Mouse (Mus musculus) urinary bladder, postnatal 10 days (tissue): ENCODE data around the gene Tspan3.

Experiments
- DNase-seq: peaks from one replicate; pipeline ENCODE4 v3.0.0; 2022; ENCODE audit warnings: low spot score

Tspan3 gene

GRCm38 (mm10) chr9:56158077-56158476 lies 7.2 kb downstream of the Tspan3 start:
- no peak for DNase-seq

DNA sequence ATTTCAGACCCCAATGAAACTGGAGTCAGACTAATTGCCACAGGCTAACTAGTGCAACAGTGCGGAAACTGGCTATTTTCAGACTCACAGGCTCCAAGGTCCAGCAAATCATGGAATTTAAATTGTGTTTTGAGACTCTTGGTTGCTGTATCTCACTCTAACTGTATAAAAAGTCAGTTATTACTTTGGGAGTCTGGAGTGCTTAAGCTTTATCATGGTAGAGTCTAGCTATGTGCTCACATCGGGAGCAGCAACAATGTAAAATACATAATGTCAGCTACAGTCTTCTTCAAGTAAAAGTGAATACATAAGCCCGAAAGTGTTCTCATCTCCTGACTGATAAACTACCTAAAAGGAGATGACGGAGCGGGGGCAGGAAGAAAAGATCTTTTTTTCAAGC lies 10.7 kb downstream of the Tspan3 start:
- DNase-seq, result no peak

DNA sequence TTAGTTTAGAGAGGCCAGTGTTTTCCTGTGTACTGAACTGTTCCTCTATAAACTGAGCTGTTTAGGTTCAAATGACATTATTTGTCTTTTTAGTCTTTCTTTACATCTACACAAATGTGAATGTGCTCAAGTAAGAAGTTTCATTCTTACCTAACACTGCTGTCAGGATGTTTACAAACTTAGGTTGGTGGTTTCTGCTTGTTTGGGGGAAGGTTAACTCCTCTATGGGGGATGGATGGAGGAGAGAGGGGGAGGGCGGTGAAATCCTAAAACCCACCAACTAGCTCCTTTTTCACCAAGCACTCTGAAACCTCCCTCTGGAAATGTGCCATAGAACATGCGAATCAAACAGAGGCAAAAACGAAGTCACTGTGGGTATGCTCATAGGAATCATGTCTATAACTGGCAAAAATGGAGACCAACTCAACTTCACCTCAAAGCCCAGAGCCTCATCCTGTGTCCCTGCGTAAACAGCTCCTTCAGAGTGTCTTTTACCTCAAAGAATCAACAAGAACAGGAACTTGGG lies 12.7 kb downstream of the Tspan3 start:
- DNase-seq, result no peak

- DNase-seq, result no peak
Measured at GRCm38 (mm10) chr9:56151745-56152481, 13.4 kb downstream of the Tspan3 start.

DNA sequence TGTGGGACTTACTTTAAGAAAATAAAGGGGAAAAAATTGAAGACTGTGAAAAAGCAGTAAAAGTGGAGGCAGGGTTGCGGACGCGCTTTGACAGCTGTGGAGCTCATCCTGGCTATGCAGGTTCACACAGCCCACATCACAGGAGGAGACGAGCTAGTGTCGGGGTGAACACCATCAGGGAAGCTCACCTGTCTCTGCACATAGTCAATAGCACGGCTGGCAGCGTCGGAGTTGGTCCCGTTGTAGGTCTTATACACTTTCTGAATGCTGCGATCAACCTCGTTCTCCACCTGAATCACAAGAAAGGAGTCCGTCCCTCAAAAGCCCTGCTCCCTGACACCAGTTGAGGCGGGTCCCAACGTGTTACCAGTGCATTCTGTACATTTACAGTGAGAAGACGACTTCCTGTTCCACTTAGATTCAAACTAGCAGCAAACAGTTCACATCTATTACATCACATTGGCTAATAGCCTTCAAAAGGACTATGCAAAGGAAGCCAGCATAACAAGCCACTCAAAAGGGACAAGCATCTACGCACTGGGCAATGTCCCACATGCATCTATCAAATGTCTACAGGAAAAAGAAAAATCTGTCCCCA lies 18.9 kb downstream of the Tspan3 start:
- no peak for DNase-seq

DNA sequence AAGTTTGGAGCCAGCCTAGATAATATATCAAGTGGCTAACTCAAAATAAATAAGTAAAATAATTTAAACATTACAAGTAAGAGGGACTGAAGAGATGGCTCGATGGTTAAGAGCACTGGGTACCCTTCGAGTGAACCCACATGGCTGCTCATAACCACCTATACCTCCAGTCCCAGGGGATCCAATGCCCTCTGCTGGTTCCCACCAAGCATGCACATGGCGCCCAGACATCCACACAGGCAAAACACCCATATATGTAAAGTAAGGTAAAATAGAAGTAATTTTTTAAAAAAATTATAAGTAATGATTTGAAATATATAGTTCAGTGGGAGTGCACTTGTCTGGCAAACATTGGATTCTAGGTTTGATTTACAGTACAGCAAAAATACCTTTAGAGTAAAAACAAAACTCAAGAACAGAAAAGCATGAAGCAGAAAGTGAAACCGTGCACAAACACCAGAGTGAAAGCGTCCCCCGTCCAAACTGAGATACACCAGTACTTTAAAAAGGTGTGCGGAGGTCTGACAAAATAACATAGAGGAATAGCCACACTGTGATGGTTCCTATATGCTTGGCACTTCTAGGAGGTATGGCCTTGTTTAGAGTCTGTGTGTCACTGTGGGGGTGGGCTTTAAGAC lies 20.8 kb downstream of the Tspan3 start:
- no peak for DNase-seq

DNA sequence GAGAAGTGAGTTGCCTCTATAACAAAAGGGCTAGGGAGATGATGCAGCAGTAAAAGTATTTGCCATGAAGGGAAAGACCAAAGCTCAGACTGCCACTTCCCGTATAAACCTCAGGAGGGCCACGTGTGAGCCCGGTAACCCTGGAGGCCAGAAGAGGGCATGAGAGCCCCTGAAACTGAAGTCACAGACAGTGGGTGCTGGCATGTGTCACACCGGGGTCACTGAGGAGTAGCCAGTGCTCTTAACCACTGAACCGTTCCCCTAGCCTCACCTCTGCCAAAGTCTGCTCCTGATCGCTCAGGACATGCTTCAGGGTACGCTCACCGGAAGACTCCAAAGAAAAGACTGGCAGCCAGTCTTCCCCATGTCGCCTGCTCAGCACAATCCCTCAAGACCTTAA lies 23.5 kb downstream of the Tspan3 start:
- no peak for DNase-seq

- no peak for DNase-seq
Measured at GRCm38 (mm10) chr9:56135590-56136197, 29.6 kb downstream of the Tspan3 start.

DNA sequence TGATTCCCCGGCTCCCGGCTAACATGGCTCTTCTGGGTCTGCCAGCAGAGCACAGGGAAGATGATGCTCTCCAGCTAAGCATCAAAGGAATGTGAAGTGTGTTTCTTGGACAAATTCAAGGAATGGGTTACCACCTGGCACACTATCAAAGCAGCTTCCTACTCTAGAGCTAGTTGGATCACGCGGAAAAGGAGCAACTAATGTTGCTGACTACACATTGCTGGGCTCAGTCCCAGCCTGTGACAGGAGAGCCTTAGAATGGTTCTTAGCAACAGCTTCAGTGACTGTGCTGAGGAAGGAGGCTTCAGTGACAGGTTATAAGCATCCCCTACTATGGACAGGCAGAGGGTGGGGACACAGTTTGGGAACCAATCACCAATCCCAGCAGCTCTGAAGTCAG lies 30.7 kb downstream of the Tspan3 start:
- DNase-seq, result no peak

DNA sequence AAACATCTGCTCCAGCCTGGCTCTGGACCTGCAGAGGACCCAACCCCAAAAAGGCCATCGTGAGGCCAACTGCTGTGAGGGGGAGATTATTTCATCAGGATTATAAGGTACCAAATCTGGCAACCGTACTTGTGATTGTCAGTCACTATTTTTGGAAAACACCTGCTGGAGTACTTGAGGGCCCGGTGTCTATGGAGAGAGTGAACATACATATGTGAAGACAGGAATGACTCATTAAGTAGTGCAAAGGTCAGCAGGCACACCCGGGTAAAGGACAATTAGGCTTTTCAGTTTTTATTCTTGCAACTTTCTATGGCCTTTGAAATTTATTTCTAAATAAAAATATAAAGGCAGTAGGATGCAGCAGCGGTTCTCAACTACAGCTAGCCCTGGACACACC lies 31.3 kb downstream of the Tspan3 start:
- DNase-seq, result no peak

DNA sequence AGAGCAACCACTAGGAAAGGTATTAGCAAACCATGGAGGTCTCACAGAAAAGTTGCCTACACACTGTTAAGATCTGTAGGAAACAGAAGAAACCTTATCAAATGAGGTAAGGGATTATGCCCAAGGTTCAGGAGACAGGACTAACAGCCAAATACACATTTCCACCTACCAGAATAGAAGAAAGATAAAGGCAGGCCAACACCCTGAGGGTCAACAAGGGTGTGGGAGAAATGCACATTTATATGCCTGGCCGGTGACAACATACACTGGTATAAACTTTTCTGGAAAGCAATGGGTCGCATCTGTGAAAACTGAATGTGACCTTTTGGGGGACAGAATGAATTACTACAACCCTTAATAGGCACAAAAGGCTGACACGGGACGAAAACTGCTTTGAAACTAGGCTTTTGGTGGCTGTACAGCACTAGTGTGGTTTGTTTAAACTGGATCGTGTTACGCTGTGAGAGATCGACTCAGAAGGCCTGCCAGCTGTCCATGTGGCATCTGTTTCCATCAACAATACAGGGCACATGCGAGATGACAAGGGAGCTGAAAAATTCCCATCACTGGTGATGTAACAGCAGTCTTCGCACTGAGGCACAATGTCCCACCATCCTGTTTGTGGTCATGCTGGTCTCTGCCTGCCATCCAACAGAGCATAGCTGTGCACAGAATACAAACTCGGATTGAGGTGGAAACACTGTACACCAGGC lies 33.3 kb downstream of the Tspan3 start:
- DNase-seq, result no peak

- no peak for DNase-seq
Measured at GRCm38 (mm10) chr9:56130536-56130935, 34.7 kb downstream of the Tspan3 start.

DNA sequence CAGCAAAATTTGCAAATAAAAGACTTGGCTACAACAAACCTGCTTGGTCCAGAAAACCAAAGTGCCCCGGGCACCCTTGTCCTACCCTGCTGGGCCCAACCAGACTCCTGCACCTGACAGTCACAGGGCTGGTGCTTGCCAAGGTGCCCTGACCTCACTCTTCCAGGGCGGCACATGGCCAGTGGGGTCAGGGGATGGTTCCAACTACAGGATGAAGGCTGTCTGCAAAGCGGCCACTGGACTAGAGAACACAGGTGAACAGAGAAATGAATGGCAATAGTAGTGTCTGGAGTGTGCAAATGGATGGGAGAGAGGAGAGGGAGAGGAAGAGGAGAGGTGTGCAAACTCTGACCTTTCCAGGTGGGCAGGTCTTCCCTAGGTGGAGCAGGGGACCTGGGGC lies 35.3 kb downstream of the Tspan3 start:
- DNase-seq, result no peak

DNA sequence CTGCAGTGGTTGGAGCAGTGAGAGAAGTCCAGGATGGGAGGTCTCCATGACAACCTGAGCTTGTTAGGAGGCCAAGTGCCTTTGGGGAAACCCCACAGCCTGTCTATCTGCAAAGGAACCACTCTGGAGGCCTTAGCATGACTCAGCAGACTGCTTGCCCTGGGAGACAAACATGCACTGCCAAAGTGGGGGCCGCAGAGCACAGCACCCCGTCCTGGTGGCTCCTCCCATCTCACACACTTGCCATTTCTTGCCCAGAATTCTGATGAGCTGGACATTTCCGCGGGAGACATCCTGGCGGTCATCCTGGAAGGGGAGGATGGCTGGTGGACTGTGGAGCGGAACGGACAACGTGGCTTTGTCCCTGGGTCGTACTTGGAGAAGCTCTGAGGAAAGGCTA lies 36.9 kb downstream of the Tspan3 start:
- no peak for DNase-seq

- no peak for DNase-seq
Measured at GRCm38 (mm10) chr9:56126453-56127173, 38.7 kb downstream of the Tspan3 start.

- DNase-seq, result no peak
Measured at GRCm38 (mm10) chr9:56124561-56124960, 40.7 kb downstream of the Tspan3 start.

- no peak for DNase-seq
Measured at GRCm38 (mm10) chr9:56123613-56124012, 41.7 kb downstream of the Tspan3 start.

DNA sequence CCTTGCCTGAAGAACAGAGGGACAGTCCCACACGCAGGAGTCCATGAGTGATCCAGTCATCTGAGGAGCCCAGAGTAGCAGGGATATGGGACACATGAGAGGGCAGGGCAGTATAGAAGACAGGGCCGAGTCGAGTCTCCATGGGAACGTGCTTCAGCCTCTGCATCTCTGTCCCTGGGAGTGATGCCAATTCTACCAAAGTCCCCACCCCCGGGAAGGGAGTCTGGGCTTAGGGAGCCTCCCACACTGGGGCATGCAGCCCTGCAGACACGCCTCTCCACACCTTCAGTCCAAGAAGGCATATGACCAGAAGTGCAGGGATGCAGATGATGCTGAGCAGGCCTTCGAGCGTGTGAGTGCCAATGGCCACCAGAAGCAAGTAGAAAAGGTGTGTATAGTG lies 42.3 kb downstream of the Tspan3 start:
- DNase-seq, result no peak

GRCm38 (mm10) chr9:56121097-56121496 lies 44.2 kb downstream of the Tspan3 start:
- DNase-seq, result no peak

GRCm38 (mm10) chr9:56119651-56120050 lies 45.6 kb downstream of the Tspan3 start:
- DNase-seq, result no peak

DNA sequence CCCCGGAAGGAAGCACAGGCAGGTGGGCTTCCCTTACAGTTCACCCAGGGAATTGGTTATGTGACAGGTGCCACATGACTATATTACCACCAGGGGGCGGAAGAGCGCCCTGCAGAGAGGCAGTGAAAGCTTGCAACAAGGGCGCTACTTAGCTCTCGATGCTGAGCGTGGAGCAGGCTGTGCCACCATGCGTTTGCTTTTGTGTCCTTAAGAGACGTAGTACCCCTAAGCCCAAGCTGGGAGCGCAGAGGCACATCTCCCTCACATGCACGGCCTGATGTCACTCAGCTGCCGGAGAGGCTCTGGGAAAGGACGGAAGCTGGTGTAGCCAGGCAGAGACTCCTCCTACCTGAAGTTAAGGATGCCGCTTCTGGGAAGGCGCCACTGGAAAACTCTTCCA lies 46.7 kb downstream of the Tspan3 start:
- no peak for DNase-seq

- DNase-seq, result no peak
Measured at GRCm38 (mm10) chr9:56118091-56118490, 47.2 kb downstream of the Tspan3 start.
